Mouse (Mus musculus) hindbrain, embryonic 12.5 days (tissue): ENCODE measurements around the gene Ust. TPM values are rescaled to one million over a fixed set of nuclear protein-coding genes. Genes with fewer than 3 reads are reported as not detected.
A peak's percentile ranks its signal among the peaks of the same experiment; 100 is the strongest.

Experiments
- ATAC-seq: fragments of 200-750 bp; cut with Nextera tagmentation; 2 replicates; pipeline ENCODE4 v1.8.0; 2017; ENCODE audit warnings: moderate TSS enrichment; ENCODE audit not compliant: low FRiP score
- H3K27ac ChIP-seq: fragments of 300-500 bp; sonication (generic); 2 replicates; pipeline ENCODE4 v1.5.1; 2016; ENCODE audit warnings: mild to moderate bottlenecking
- H3K27me3 ChIP-seq: fragments of 300-500 bp; sonication (generic); 2 replicates; pipeline ENCODE4 v1.6.1; 2016; ENCODE audit warnings: mild to moderate bottlenecking
- H3K36me3 ChIP-seq: fragments of 300-500 bp; sonication (generic); 2 replicates; pipeline ENCODE4 v1.6.1; 2016; ENCODE audit warnings: mild to moderate bottlenecking
- H3K4me1 ChIP-seq: fragments of 300-500 bp; sonication (generic); 2 replicates; pipeline ENCODE4 v1.6.1; 2016
- H3K4me2 ChIP-seq: fragments of 300-500 bp; sonication (generic); replicated peaks from 2 replicates; pipeline ENCODE4 v1.6.1; 2016; ENCODE audit warnings: mild to moderate bottlenecking
- H3K4me3 ChIP-seq: fragments of 300-500 bp; sonication (generic); 2 replicates; pipeline ENCODE4 v1.5.1; 2016; ENCODE audit warnings: mild to moderate bottlenecking
- H3K9ac ChIP-seq: fragments of 300-500 bp; sonication (generic); 2 replicates; pipeline ENCODE4 v1.6.1; 2016; ENCODE audit warnings: mild to moderate bottlenecking, moderate library complexity
- H3K9me3 ChIP-seq: fragments of 300-500 bp; sonication (generic); replicated peaks from 2 replicates; pipeline ENCODE4 v1.6.1; 2016; ENCODE audit warnings: mild to moderate bottlenecking
- WGBS: fragments of 180-500 bp; shearing (Covaris S2); methylation state at CpG from one replicate; pipeline ENCODE4 v1.1.7; 2016; 5-methylcytosine and 5-hydroxymethylcytosine counted together
- polyA plus RNA-seq: library from polyadenylated mRNA; unstranded; fragments of >200 nt; fragmentation: Nextera tagmentation; extraction: Ambion mirVana; gene quantifications from 2 replicates; pipeline ENCODE4 v1.2.1, GENCODE M21; 2016

Gene Ust
- polyA plus RNA-seq, 1 experiment from 2014 or later, result 4.4 TPM

DNA sequence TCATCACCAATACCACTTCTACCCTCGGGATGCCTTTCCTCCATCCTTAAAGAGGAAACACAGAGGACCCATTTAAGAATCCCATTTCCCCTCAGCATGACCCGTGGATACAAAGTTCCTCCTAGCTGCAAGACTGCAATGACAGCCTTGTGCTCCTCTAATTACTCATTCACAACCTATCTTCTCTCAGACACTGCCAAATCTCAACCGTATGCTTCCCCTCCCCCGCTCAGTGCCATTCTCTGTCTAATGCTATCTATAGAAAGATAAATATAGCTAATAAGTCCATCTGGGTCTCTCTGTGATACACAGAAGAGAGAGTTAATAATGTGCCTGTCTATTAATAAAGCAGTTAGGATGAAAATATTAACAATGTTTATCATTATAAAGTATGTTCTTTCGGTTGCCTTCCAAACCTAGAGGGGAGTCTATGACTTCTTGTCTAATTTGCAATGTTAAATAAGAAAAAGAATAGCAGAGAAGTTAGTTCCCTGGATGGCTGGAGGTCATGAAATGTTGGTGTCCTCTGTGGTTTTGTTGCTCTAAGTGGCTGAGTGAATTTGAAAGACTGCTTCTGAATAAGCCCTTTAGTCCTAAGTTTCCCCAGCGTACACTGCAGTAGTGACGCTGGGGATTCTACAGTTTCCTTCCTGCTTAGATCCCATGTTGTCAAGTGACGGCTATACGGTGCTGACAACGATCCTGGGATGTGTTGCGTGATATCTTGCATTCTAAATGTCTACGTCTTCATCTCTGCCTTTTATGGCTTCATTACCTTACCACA, 178.8 kb downstream of the Ust start:
- WGBS, result 62% methylated on average over 12 of the region's 12 CpGs
- peak; percentile 66; the same call in 1 of the 2 replicates for ATAC-seq
- no peak overlapping the region for H3K4me3 ChIP-seq

DNA sequence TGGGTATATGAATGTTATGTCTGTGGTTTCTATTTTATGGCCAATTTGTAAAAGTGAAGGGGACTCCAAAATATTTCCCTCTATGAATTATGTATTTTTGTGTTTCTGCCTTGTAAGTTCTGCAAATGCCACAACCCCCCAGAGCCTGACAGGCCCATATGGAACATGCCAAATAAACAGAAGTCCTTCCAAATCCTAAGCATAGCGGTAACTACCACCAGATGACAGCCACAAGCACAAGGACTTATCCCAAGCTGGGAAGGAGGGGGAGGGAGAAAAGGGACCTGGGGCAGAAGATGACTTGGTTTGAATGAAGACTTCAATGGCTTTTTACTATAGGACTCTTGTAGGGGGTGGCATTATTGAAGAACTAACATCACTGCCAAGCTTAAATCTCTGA, 182.0 kb downstream of the Ust start:
- H3K4me2 ChIP-seq, result no peak overlapping the region
- no peak for ATAC-seq
- WGBS, result 85% methylated on average over 1 of the region's 1 CpGs
- no peaks in the 10 kb centered on the region for H3K36me3 ChIP-seq
- no peaks in the 10 kb centered on the region for H3K27me3 ChIP-seq
- no peak overlapping the region for H3K27ac ChIP-seq
- H3K4me1 ChIP-seq, result peaks cover 3% of the 10 kb centered on the region; the same call in 1 of the 2 replicates
- no peak overlapping the region for H3K9ac ChIP-seq
- H3K4me3 ChIP-seq, result no peak overlapping the region
- no peaks in the 10 kb centered on the region for H3K9me3 ChIP-seq

More for the DNA sequence above, 178.8 kb downstream of the Ust start:
- Histone ChIP-seq H3K27me3 (no peaks in the 10 kb centered on the region), H3K9ac (no peak overlapping the region), H3K36me3 (no peaks in the 10 kb centered on the region), H3K4me2 (no peak overlapping the region), H3K27ac (no peak overlapping the region), H3K4me1 (peaks cover 3% of the 10 kb centered on the region; the same call in 1 of the 2 replicates), H3K9me3 (no peaks in the 10 kb centered on the region)

DNA sequence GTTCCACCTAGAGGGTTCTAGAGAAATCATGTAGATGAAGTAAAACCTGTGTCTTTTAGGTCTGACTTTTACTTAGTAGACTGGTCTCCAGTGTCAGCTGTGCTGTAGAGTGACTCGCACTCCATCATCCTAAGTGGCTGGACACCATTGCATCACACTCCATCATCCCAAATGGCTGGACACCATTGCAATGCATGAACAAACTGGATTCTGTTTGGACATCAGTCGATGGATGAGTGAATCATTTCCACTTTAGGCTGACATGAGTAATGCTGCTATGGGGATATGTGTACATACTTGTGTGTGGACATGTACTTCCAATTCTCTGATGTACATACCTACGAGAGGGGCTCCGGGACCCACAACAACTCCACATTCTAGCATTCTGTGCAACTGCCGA, 187.7 kb downstream of the Ust start:
- 90% methylated on average over 5 of the region's 5 CpGs for WGBS
- no peak for ATAC-seq
- Histone ChIP-seq H3K9me3 (no peaks in the 10 kb centered on the region), H3K4me1 (no peaks in the 10 kb centered on the region), H3K9ac (no peak overlapping the region), H3K27me3 (no peaks in the 10 kb centered on the region), H3K27ac (no peak overlapping the region), H3K4me3 (no peak overlapping the region), H3K4me2 (no peak overlapping the region), H3K36me3 (no peaks in the 10 kb centered on the region)

DNA sequence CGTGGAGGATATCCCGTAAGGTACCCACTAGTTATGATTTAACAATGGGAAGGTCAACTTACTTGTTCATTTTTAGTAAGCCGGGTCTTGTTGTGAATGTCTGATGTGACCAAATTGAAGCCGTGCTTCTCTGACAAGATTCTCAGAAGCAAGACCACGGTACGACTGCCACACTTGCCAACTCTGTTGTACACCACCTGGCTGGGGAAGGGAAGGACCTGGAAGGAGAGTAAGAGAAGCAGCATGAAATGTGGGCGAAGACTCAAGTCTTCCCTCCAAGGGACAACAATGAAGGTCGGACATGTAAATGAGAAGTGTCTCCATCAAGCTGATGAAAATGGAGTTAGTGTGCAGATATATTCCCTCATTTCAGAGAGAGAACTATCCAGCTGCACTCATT, 188.6 kb downstream of the Ust start:
- Histone ChIP-seq H3K27me3 (no peaks in the 10 kb centered on the region), H3K4me2 (no peak overlapping the region), H3K27ac (no peak overlapping the region), H3K36me3 (no peaks in the 10 kb centered on the region), H3K9me3 (no peaks in the 10 kb centered on the region), H3K9ac (no peak overlapping the region), H3K4me3 (no peak overlapping the region), H3K4me1 (no peaks in the 10 kb centered on the region)
- WGBS, result 92% methylated on average over 8 of the region's 8 CpGs
- no peak for ATAC-seq

DNA sequence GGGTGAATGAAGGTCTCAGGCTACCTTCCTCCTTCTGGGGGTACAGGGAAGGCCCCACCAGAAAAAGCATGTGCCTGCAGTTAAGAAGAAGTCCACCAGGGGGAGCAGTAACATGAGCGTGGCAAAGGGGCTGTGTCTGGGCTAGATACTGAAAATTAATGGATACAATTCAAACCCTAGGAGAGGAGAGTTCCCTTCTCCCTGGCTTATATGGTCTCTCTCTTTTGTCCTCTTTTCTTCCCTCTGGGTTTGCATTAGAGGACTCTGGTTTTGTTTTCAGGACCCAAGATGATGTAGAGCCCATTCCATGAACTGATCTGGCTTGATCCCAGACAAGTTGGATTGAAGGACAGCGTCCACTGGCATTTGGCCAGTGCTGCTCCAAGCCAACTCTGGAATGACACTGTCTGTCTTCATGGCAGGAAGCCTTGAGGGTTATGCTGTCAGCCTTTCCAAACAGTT, 195.3 kb downstream of the Ust start:
- H3K9me3 ChIP-seq, result no peaks in the 10 kb centered on the region
- H3K4me1 ChIP-seq, result no peaks in the 10 kb centered on the region
- no peak overlapping the region for H3K27ac ChIP-seq
- no peaks in the 10 kb centered on the region for H3K27me3 ChIP-seq
- no peak overlapping the region for H3K4me2 ChIP-seq
- no peaks in the 10 kb centered on the region for H3K36me3 ChIP-seq
- H3K4me3 ChIP-seq, result no peak overlapping the region
- no peak overlapping the region for H3K9ac ChIP-seq
- 45% methylated on average over 2 of the region's 2 CpGs for WGBS
- ATAC-seq, result no peak

DNA sequence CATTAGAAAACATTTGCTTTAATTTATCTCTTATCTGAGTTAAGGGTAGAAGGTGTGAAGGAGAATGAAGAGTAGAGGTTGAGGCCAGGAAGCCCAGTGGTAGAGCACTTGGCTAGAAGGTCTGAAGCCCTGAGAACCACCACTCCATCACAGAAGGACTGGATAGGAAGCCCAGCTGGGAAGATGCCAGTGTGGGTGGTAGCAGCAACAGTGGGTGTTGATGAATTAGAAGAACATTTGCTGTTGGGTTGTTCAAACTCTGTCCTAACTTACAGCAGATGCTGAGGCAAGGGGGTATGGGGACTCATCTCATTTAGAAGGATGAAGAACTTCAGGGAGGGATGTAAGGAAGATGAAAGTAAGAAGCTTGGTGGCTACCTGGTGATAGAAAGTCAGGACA, 197.9 kb downstream of the Ust start:
- no peaks in the 10 kb centered on the region for H3K9me3 ChIP-seq
- H3K27me3 ChIP-seq, result no peaks in the 10 kb centered on the region
- H3K36me3 ChIP-seq, result no peaks in the 10 kb centered on the region
- no peaks in the 10 kb centered on the region for H3K4me1 ChIP-seq
- no peak overlapping the region for H3K27ac ChIP-seq
- H3K4me3 ChIP-seq, result no peak overlapping the region
- ATAC-seq, result no peak
- H3K9ac ChIP-seq, result no peak overlapping the region
- H3K4me2 ChIP-seq, result no peak overlapping the region

DNA sequence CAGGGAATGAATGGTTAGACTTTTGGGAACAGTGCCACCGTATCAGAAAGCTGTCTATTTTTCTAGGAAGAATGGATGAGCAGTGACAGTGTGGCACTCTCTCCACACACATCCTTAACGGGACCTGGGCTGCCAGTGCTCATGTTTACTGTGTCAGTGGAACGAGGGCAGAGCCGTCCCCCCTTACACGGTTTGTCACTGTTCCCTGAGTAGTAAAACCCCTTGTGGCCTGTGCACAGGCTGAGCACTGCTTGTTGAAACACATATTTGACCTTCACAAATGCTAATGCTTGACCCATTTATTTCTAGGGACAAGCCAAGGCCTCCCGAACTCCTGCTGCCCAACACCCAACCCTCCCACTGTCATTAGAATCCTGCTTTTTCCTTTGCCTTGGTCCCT, 209.2 kb downstream of the Ust start:
- Histone ChIP-seq H3K27me3 (no peaks in the 10 kb centered on the region), H3K27ac (no peak overlapping the region), H3K36me3 (no peaks in the 10 kb centered on the region), H3K9ac (no peak overlapping the region), H3K4me3 (no peak overlapping the region), H3K9me3 (no peaks in the 10 kb centered on the region), H3K4me1 (no peaks in the 10 kb centered on the region), H3K4me2 (no peak overlapping the region)
- ATAC-seq, result no peak
- WGBS, result 72% methylated on average over 6 of the region's 6 CpGs

DNA sequence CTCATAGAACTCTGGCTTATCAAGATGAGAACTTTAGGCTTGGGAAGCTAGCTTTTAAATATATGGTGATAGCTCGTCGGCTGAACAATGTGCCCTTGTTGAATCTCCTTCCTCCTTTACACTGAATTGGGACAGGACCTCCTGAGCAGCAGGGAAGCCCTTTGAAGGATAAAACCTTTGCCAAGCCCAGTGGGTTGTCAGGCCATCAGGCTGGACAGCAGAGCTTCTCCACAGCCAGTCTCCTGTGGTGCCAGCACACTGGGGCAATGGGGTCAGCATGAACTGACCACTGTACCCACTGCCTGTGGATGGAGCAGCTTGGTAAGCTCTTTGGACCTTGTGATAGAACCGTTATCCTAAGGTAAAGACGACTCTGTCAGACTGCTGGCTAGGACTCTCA, 214.4 kb downstream of the Ust start:
- Histone ChIP-seq H3K27ac (no peak overlapping the region), H3K9me3 (no peaks in the 10 kb centered on the region), H3K4me1 (no peaks in the 10 kb centered on the region), H3K27me3 (no peaks in the 10 kb centered on the region), H3K36me3 (no peaks in the 10 kb centered on the region), H3K9ac (no peak overlapping the region), H3K4me3 (no peak overlapping the region), H3K4me2 (no peak overlapping the region)
- 56% methylated on average over 4 of the region's 4 CpGs for WGBS
- no peak for ATAC-seq

DNA sequence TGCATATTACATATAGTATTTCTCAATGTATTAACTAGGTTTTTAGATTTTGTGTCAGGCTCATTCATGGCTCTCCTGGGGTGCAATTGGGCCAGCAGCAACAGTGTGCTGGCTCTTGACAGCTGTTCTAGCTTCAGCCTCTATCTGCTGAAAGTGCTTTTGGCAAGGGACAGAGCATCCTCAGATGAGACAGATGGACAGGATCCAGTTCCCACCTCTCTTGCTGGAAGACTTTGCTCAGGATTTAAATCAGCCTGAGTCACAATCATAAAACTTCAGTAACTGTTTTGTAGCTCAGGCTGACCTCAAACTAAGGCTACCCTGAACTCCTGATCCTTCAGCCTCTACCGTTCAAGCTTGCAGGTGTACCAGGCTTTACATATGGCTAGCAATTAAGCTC, 219.5 kb downstream of the Ust start:
- no peaks in the 10 kb centered on the region for H3K27me3 ChIP-seq
- no peaks in the 10 kb centered on the region for H3K4me1 ChIP-seq
- no peak overlapping the region for H3K9ac ChIP-seq
- H3K4me2 ChIP-seq, result no peak overlapping the region
- no peak for ATAC-seq
- H3K9me3 ChIP-seq, result no peaks in the 10 kb centered on the region
- 96% methylated on average over 1 of the region's 1 CpGs for WGBS
- no peak overlapping the region for H3K27ac ChIP-seq
- no peaks in the 10 kb centered on the region for H3K36me3 ChIP-seq
- no peak overlapping the region for H3K4me3 ChIP-seq

DNA sequence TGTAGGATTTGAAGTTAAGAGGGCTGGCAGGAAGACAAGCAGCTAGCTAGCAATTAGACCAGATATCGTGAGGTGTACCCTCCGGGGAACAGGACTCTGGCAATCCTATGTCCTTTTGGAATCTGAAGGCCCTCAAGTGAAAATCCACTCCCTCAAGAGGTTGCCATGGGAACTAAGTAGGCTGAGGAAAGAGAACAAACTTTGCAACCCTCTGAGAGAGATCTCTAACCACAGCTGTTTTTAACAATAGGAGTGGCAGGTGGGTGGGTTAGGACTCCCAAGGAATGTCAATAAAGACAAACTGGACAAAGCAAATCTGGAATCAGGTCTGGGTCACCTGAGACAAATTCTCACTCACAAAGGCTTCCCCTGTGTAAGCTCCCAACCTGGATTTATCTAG, 221.4 kb downstream of the Ust start:
- WGBS, result 55% methylated on average over 2 of the region's 2 CpGs
- Histone ChIP-seq H3K27me3 (no peaks in the 10 kb centered on the region), H3K9ac (no peak overlapping the region), H3K27ac (no peak overlapping the region), H3K36me3 (no peaks in the 10 kb centered on the region), H3K4me1 (no peaks in the 10 kb centered on the region), H3K4me2 (no peak overlapping the region), H3K9me3 (no peaks in the 10 kb centered on the region), H3K4me3 (no peak overlapping the region)
- ATAC-seq, result no peak

DNA sequence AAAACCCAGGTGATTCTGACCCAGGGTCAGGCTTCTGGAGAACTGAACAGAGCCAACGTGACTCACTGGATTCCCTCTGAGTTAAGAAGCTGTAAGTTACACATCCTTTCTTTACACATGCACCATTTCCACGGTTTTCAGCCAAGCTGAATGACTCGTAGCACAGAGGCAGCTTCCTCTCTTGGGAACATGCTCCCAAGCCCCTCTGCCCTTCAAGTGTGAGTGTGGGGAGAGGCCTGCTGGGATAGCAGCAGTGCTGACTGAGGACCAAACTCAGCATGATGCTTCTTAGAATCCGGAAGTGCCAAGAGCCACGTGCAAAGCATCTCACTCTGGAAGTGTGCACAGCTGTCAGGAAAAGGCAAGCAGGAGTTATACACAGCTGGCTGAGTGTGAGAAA, 228.0 kb downstream of the Ust start:
- Histone ChIP-seq H3K4me1 (no peaks in the 10 kb centered on the region), H3K36me3 (no peaks in the 10 kb centered on the region), H3K27ac (no peak overlapping the region), H3K9me3 (no peaks in the 10 kb centered on the region), H3K4me2 (no peak overlapping the region), H3K27me3 (no peaks in the 10 kb centered on the region), H3K4me3 (no peak overlapping the region), H3K9ac (no peak overlapping the region)
- 55% methylated on average over 5 of the region's 5 CpGs for WGBS
- no peak for ATAC-seq

DNA sequence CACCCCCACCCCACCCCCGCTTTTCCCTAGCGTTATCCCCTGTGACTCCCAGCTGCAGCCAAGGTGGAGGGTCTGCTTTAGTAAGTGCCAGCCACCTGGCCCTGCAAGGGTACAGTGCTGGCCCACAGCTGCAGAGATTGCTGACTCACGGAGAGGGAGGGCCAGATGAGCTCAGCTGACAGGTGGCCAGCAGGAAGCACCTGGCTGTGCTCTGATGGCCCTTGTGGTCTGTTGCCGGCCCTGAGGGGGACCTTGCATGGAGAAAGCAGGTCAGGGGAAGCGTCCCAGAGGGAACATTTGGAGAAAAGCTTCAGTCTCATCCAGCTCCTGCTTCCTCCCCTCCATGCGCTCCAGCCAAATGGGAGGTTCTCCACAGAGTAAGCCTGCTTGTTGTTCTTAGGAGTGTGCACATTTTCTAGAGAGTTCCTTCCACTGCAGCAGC, 231.3 kb downstream of the Ust start:
- Histone ChIP-seq H3K27me3 (no peaks in the 10 kb centered on the region), H3K27ac (no peak overlapping the region), H3K4me3 (no peak overlapping the region), H3K9ac (no peak overlapping the region), H3K4me2 (no peak overlapping the region), H3K36me3 (no peaks in the 10 kb centered on the region), H3K9me3 (no peaks in the 10 kb centered on the region), H3K4me1 (no peaks in the 10 kb centered on the region)
- WGBS, result 26% methylated on average over 6 of the region's 6 CpGs
- no peak for ATAC-seq

DNA sequence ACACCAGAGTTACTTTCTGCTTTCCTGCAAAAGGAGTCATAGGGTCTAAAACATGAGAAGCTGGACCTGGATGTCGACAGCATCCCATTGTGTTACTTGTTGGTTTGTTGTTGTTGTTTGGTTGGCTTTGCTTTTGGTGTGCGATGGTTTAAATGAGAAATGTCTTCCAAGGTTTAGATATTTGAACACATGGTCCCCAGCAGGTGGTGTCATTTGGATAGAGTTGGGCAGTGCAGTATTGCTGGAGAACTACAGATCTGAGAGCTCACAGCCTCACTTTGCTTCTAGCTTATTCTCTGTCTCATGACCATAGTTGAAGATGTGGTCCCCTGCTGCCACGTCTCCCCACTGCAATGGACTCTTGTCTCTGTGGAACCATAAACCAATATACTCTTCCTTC, 234.6 kb downstream of the Ust start:
- Histone ChIP-seq H3K36me3 (no peaks in the 10 kb centered on the region), H3K4me2 (no peak overlapping the region), H3K27me3 (no peaks in the 10 kb centered on the region), H3K4me1 (no peaks in the 10 kb centered on the region), H3K9me3 (no peaks in the 10 kb centered on the region), H3K27ac (no peak overlapping the region), H3K9ac (no peak overlapping the region), H3K4me3 (no peak overlapping the region)
- no peak for ATAC-seq
- 92% methylated on average over 3 of the region's 3 CpGs for WGBS
